Mouse (Mus musculus) stomach, postnatal 0 days (tissue): ENCODE measurements around the gene Asb6. TPM values are rescaled to one million over a fixed set of nuclear protein-coding genes. Genes with fewer than 3 reads are reported as not detected.

Experiments used
- ATAC-seq: fragments of 200-750 bp; cut with Nextera tagmentation; 2 replicates; pipeline ENCODE4 v1.8.0; 2017; ENCODE audit not compliant: low FRiP score, low TSS enrichment
- DNase-seq: peaks from one replicate; pipeline ENCODE4 v3.0.0-alpha.2; 2016; ENCODE audit warnings: low spot score
- H3K27ac ChIP-seq: fragments of 300-500 bp; sonication (generic); replicated peaks from 2 replicates; pipeline ENCODE4 v1.5.1; 2014; ENCODE audit warnings: mild to moderate bottlenecking, control low read depth
- H3K27me3 ChIP-seq: fragments of 300-500 bp; sonication (generic); 2 replicates; pipeline ENCODE4 v1.6.1; 2014; ENCODE audit warnings: low read length; ENCODE audit not compliant: control insufficient read depth, insufficient read depth
- H3K36me3 ChIP-seq: fragments of 300-500 bp; sonication (generic); 2 replicates; pipeline ENCODE4 v1.6.1; 2014; ENCODE audit warnings: low read length, mixed read lengths; ENCODE audit not compliant: control insufficient read depth, insufficient read depth
- H3K4me1 ChIP-seq: fragments of 300-500 bp; sonication (generic); replicated peaks from 2 replicates; pipeline ENCODE4 v1.6.1; 2014; ENCODE audit warnings: antibody characterized with exemption; ENCODE audit not compliant: control insufficient read depth, insufficient read depth
- H3K4me2 ChIP-seq: fragments of 300-500 bp; sonication (generic); replicated peaks from 2 replicates; pipeline ENCODE4 v1.6.1; 2014; ENCODE audit warnings: low read depth, mild to moderate bottlenecking, control low read depth, moderate library complexity
- H3K4me3 ChIP-seq: fragments of 300-500 bp; sonication (generic); 2 replicates; pipeline ENCODE4 v1.5.1; 2014; ENCODE audit warnings: low read depth, low read length, control low read depth
- H3K9ac ChIP-seq: fragments of 300-500 bp; sonication (generic); 2 replicates; pipeline ENCODE4 v1.6.1; 2014; ENCODE audit warnings: mild to moderate bottlenecking, low read length, control low read depth, mixed read lengths
- H3K9me3 ChIP-seq: fragments of 300-500 bp; sonication (generic); 2 replicates; pipeline ENCODE4 v1.6.1; 2016; ENCODE audit warnings: low read length; ENCODE audit not compliant: control insufficient read depth
- CTCF ChIP-seq: IDR thresholded peaks from 2 replicates; pipeline ENCODE4 v1.5.1; 2016; ENCODE audit warnings: antibody characterized with exemption, low read depth, mild to moderate bottlenecking, moderate library complexity
- EP300 ChIP-seq: optimal IDR thresholded peaks from 2 replicates; pipeline ENCODE3; 2016; ENCODE audit warnings: antibody characterized with exemption
- WGBS: fragments of 180-500 bp; shearing (Covaris S2); extraction: QIAGEN DNeasy Blood & Tissue Kit; methylation state at CpG from one replicate; pipeline ENCODE4 v1.1.7; 2014; 5-methylcytosine and 5-hydroxymethylcytosine counted together
- polyA plus RNA-seq: library from polyadenylated mRNA; unstranded; fragments of >200 nt; fragmentation: Nextera tagmentation; extraction: Ambion mirVana; gene quantifications from 2 replicates; pipeline ENCODE4 v1.2.1, GENCODE M21; 2015

The Asb6 gene
- polyA plus RNA-seq, 1 experiment from 2014 or later: 17.2 TPM

DNA sequence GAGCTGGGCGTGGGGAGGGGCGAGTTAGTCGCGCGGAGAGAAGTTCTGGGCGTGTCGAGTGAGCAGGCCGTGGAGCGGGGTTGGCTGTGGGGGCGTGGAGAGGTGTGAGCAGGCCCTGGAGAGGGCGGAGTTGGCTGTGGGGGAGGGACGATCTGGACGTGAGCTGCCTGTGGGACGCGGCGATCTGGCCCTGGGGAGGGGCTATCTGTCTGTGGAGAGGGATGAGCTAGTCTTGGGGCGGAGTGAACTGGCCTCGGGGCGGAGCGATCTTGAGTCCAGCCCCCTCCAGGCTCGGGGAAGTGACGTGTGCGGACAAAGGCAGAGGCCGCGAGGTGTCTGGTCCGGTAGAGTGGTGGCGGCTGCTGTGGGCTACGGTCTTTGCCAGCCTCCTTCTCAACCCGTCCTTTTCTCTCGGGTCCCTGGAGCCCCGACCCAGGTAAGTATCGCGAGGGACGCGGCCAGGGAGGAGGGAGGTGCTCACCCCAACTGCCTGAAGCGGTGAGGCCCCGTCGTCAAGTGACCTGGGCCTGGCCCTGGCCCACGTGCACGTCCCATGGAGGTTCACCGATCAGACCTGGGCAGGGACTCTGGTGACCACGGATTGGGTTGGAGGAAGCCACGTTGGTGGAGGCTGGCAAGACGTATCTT lies 22.4 kb downstream of the Asb6 start, which contains the start of gene Ntmt1:
Ntmt1 (plus strand) TSS at position 179 of the 648 bp plus-strand sequence.
- ATAC-seq (peak; percentile 99), DNase-seq (peak; percentile 100)
- Histone ChIP-seq H3K27ac (peak within 1 kb of the TSS; percentile 86), H3K9me3 (no peaks in the 10 kb centered on the region), H3K4me2 (peak within 1 kb of the TSS; percentile 88), H3K4me1 (peaks cover 6% of the 10 kb centered on the region; the same call in 1 of the 2 replicates), H3K36me3 (no peaks in the 10 kb centered on the region), H3K27me3 (no peaks in the 10 kb centered on the region), H3K9ac (peak within 1 kb of the TSS; percentile 86), H3K4me3 (peak within 1 kb of the TSS; percentile 68)
- WGBS: under 1% methylated on average over 44 of the region's 44 CpGs
- TF ChIP-seq EP300 (no peak), CTCF (no peak)

DNA sequence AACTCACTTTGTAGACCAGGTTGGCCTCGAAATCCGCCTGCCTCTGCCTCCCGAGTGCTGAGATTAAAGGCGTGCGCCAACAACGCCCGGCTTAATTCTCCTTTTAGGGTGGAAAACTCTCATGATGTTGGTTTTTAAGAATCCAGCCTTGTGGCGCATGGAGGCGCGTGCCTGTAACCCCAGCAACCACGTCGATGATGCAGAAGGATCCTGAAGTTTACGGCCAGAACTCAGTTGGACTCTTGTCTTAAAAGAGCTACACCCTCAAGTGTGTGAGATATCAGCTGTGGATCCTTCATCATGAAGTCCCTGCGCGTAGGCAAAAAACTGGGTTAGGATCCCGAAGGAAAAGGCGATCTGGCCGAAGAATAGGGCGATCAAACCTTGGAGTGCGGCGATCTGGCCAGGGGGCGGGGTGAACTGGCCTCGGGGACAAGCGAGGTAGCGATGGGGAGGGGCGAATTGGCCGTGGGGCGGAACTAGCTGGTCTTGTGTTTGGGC lies 22.9 kb downstream of the Asb6 start:
- WGBS: 5% methylated on average over 28 of the region's 28 CpGs
- DNase-seq: no peak
- H3K4me2 ChIP-seq: peak overlapping the region; percentile 60
- peak; percentile 9; the same call in 1 of the 2 replicates for ATAC-seq
- H3K36me3 ChIP-seq: no peaks in the 10 kb centered on the region
- TF ChIP-seq EP300 (no peak), CTCF (no peak)
- no peaks in the 10 kb centered on the region for H3K27me3 ChIP-seq
- H3K4me3 ChIP-seq: peak overlapping the region; percentile 68
- H3K27ac ChIP-seq: peak overlapping the region; percentile 69
- no peaks in the 10 kb centered on the region for H3K9me3 ChIP-seq
- H3K9ac ChIP-seq: peak overlapping the region; percentile 41; the same call in 1 of the 2 replicates
- H3K4me1 ChIP-seq: peaks cover 6% of the 10 kb centered on the region; the same call in 1 of the 2 replicates

DNA sequence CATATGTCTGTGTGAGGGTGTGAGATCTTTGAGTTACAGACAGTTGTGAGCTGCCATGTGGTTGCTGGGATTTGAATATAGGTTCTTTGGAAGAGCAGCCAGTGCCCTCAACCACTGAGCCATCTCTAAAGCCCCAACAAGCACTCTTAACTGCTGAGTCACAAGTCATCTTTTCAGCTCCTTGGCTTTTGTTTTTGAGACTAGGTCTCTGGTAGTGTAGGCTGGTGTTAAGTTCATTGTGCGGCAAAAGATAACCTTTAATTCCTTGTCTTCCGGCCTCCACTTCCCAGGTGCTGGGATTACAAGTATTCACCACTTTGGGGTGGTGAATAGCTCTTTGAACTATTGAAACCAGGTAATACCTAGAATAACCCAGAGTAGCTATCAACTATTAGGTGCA lies 24.1 kb downstream of the Asb6 start:
- no peaks in the 10 kb centered on the region for H3K36me3 ChIP-seq
- DNase-seq (no peak), ATAC-seq (no peak)
- H3K4me3 ChIP-seq: no peak overlapping the region
- H3K9ac ChIP-seq: no peak overlapping the region
- TF ChIP-seq CTCF: no peak
- no peak for TF ChIP-seq EP300
- no peaks in the 10 kb centered on the region for H3K9me3 ChIP-seq
- peaks cover 6% of the 10 kb centered on the region for H3K4me1 ChIP-seq
- no peak overlapping the region for H3K27ac ChIP-seq
- 81% methylated on average over 2 of the region's 2 CpGs for WGBS
- no peak overlapping the region for H3K4me2 ChIP-seq
- no peaks in the 10 kb centered on the region for H3K27me3 ChIP-seq

DNA sequence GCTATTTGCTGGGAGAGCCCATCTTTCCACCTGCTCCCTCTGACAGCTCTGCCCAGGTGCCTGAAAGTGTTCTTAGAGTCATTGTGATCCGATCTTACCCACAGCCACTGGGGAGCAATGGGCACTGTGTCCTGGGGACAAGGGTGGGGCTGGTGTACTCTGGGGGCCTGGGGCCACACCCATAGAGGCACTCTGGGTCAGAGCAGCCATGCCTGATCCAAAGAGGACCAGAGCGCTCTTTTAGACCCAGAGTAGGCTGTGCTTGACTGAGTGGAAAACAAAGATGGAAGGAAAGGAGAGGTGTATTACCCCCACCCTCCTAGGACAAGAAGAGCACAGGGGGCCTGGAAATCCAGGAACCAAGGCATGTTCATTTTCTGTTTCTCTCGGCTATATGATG lies 26.5 kb downstream of the Asb6 start, which contains the start of gene 1700001O22Rik:
1700001O22Rik (minus strand) TSS at position 58 of the 400 bp plus-strand sequence.
- WGBS: 77% methylated on average over 3 of the region's 3 CpGs
- H3K9ac ChIP-seq: no peak within 1 kb of the TSS
- no peak for TF ChIP-seq CTCF
- no peak for TF ChIP-seq EP300
- H3K27me3 ChIP-seq: no peaks in the 10 kb centered on the region; the same call in 1 of the 2 replicates
- H3K4me3 ChIP-seq: no peak within 1 kb of the TSS
- no peaks in the 10 kb centered on the region for H3K9me3 ChIP-seq
- H3K27ac ChIP-seq: no peak within 1 kb of the TSS
- ATAC-seq: no peak
- DNase-seq: no peak
- no peak within 1 kb of the TSS for H3K4me2 ChIP-seq
- H3K36me3 ChIP-seq: no peaks in the 10 kb centered on the region
- peaks cover 5% of the 10 kb centered on the region for H3K4me1 ChIP-seq

DNA sequence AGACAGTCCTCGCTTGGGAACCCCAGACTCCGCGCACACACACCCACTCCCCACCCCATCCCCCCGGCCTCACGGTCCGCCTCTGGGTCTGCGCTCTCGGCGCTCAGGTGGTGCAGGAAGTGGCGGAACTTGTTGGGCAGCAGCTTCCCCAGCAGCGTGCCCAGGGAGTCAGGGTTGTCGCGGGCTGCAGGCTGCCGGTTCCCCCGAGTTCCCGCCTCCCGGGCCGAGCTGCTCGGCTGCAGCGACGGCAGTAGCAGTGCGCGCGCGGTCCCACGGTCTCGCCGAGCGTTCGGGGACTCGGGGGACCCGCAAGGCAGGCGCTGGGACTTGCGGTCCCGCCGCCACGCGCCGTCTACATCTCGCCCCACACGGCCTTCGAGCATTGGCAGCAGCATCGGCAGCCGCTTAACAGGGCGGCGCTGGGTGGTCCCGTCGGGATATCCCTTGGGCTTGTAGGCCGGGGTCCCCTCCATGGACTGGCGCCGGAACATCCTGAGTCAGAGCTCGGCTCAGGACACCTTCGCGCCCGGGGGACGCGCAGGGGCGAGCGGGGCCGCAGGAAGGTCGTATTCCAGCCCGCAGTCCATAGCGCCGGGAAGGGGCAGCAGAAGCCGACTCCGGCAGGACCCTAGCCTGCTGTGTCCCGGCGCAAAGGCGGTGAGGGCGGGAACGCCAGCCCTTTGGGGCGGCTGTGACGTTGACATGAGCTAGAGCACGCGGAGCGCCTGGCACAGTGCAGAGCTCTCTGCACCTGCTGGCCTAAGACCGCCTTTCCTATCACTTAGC lies 28.9 kb downstream of the Asb6 start:
- Histone ChIP-seq H3K9me3 (no peaks in the 10 kb centered on the region), H3K4me1 (peaks cover 3% of the 10 kb centered on the region), H3K36me3 (no peaks in the 10 kb centered on the region), H3K4me2 (peak overlapping the region; percentile 90), H3K9ac (peak overlapping the region; percentile 65), H3K27me3 (no peaks in the 10 kb centered on the region; the same call in 1 of the 2 replicates), H3K4me3 (peak overlapping the region; percentile 48), H3K27ac (no peak overlapping the region)
- DNase-seq: peak; percentile 57
- no peak for TF ChIP-seq EP300
- 2% methylated on average over 68 of the region's 77 CpGs for WGBS
- ATAC-seq: peak; percentile 57
